Mouse (Mus musculus): ENCODE data around the gene Gm5114.
"Not testable (repeated sequence)": the region's sequence is repeated elsewhere in the genome, so short reads cannot be mapped to it uniquely, and the experiment has no call there.

Gm5114 gene

GRCm38 (mm10) chr7:39413060-39413459 is at the start of gene Gm5114:
Gene Gm5114, minus strand, starts transcription at chr7:39413160.
- DNase-seq (ENCODE audit: low spot score in 2 of 2) = not testable (repeated sequence)

- DNase-seq (ENCODE audit: low spot score in 2 of 2) = no peak
Measured at GRCm38 (mm10) chr7:39455806-39456205, 42.8 kb upstream of the Gm5114 start.

GRCm38 (mm10) chr7:39449260-39450021 is 36.5 kb upstream of the Gm5114 start:
- peak; percentile 86 to 88 for DNase-seq (ENCODE audit: low spot score in 2 of 2)

GRCm38 (mm10) chr7:39448626-39449242 is 35.8 kb upstream of the Gm5114 start:
- DNase-seq (ENCODE audit: low spot score in 2 of 2) = peak in 1 of 2 experiments; percentile 28

GRCm38 (mm10) chr7:39441237-39441636 is 28.3 kb upstream of the Gm5114 start:
- no peak for DNase-seq (ENCODE audit: low spot score in 2 of 2)

GRCm38 (mm10) chr7:39440362-39440761 is 27.4 kb upstream of the Gm5114 start:
- no peak for DNase-seq (ENCODE audit: low spot score in 2 of 2)

All from frontal cortex, postnatal 10 days (tissue).